Mouse (Mus musculus) retina, embryonic 14.5 days (tissue): Measurements from ENCODE around the gene Fam171a1.
"Not testable (repeated sequence)": the region's sequence is repeated elsewhere in the genome, so short reads cannot be mapped to it uniquely, and the experiment has no call there.

Source experiments
- DNase-seq: peaks from one replicate; pipeline ENCODE4 v3.0.0-alpha.2; 2015; ENCODE audit warnings: low spot score

The Fam171a1 gene

GRCm38 (mm10) chr2:3171774-3172173, 57.8 kb downstream of the Fam171a1 start:
- no peak for DNase-seq

GRCm38 (mm10) chr2:3172656-3173055, 58.6 kb downstream of the Fam171a1 start:
- DNase-seq, result no peak

GRCm38 (mm10) chr2:3174890-3175289, 60.9 kb downstream of the Fam171a1 start:
- no peak for DNase-seq

GRCm38 (mm10) chr2:3175988-3176387, 62.0 kb downstream of the Fam171a1 start:
- not testable (repeated sequence) for DNase-seq

GRCm38 (mm10) chr2:3176751-3177150, 62.7 kb downstream of the Fam171a1 start:
- peak; percentile 52 for DNase-seq

GRCm38 (mm10) chr2:3180550-3180949, 66.5 kb downstream of the Fam171a1 start:
- DNase-seq, result no peak

- no peak for DNase-seq
Measured at GRCm38 (mm10) chr2:3183656-3184055, 69.6 kb downstream of the Fam171a1 start.

GRCm38 (mm10) chr2:3185335-3185734, 71.3 kb downstream of the Fam171a1 start:
- DNase-seq, result no peak

- no peak for DNase-seq
Measured at GRCm38 (mm10) chr2:3188745-3189475, 74.9 kb downstream of the Fam171a1 start.

- DNase-seq, result no peak
Measured at GRCm38 (mm10) chr2:3191149-3191548, 77.1 kb downstream of the Fam171a1 start.

GRCm38 (mm10) chr2:3195511-3195910, 81.5 kb downstream of the Fam171a1 start:
- no peak for DNase-seq

- DNase-seq, result no peak
Measured at GRCm38 (mm10) chr2:3200422-3200821, 86.4 kb downstream of the Fam171a1 start.

GRCm38 (mm10) chr2:3206975-3207642, 93.1 kb downstream of the Fam171a1 start:
- DNase-seq, result peak; percentile 68

- DNase-seq, result no peak
Measured at GRCm38 (mm10) chr2:3215480-3215879, 101.5 kb downstream of the Fam171a1 start.

GRCm38 (mm10) chr2:3216617-3217016, 102.6 kb downstream of the Fam171a1 start:
- DNase-seq, result no peak

GRCm38 (mm10) chr2:3217577-3217976, 103.6 kb downstream of the Fam171a1 start:
- DNase-seq, result not testable (repeated sequence)

- DNase-seq, result no peak
Measured at GRCm38 (mm10) chr2:3218225-3218624, 104.2 kb downstream of the Fam171a1 start.

GRCm38 (mm10) chr2:3228475-3228874, 114.5 kb downstream of the Fam171a1 start:
- DNase-seq, result peak; percentile 39

GRCm38 (mm10) chr2:3229060-3229459, 115.0 kb downstream of the Fam171a1 start:
- peak; percentile 78 for DNase-seq

- DNase-seq, result no peak
Measured at GRCm38 (mm10) chr2:3239255-3239654, 125.2 kb downstream of the Fam171a1 start.

- DNase-seq, result no peak
Measured at GRCm38 (mm10) chr2:3244251-3244650, 130.2 kb downstream of the Fam171a1 start.

- no peak for DNase-seq
Measured at GRCm38 (mm10) chr2:3251309-3251708, 137.3 kb downstream of the Fam171a1 start.

GRCm38 (mm10) chr2:3266466-3266865, 152.4 kb downstream of the Fam171a1 start:
- DNase-seq, result no peak

GRCm38 (mm10) chr2:3267879-3268278, 153.9 kb downstream of the Fam171a1 start:
- no peak for DNase-seq
